Mouse (Mus musculus) megakaryocyte, embryonic 14.5 days (primary cell): ENCODE measurements around the gene Krtap4-16.

Experiments used
- FLI1 ChIP-seq: IDR thresholded peaks from 2 replicates; pipeline ENCODE4 v1.6.1; 2012; ENCODE audit warnings: low read length, inconsistent platforms, mixed read lengths
- GATA1 ChIP-seq: IDR thresholded peaks from 3 replicates; pipeline ENCODE4 v1.6.1; 2012; ENCODE audit warnings: mixed read lengths, low read length, inconsistent platforms, borderline replicate concordance

- no peak for TF ChIP-seq GATA1
- TF ChIP-seq FLI1: no peak
These were observed at the start of gene Krtap4-16 for GRCm38 (mm10) chr11:99851508-99851907.
